Mouse (Mus musculus) hindbrain, postnatal 0 days (tissue): ENCODE data around the gene Ptger1. TPM values are rescaled to one million over a fixed set of nuclear protein-coding genes. Genes with fewer than 3 reads are reported as not detected.
A peak's percentile ranks its signal among the peaks of the same experiment; 100 is the strongest.

Experiments
- ATAC-seq: fragments of 200-750 bp; cut with Nextera tagmentation; 2 replicates; pipeline ENCODE4 v1.8.0; 2017; ENCODE audit warnings: mild to moderate bottlenecking, moderate TSS enrichment, moderate library complexity
- DNase-seq: peaks from one replicate; pipeline ENCODE4 v3.0.0-alpha.2; 2015; ENCODE audit warnings: low spot score
- H3K27ac ChIP-seq: fragments of 300-500 bp; sonication (generic); 2 replicates; pipeline ENCODE4 v1.5.1; 2014; ENCODE audit warnings: mild to moderate bottlenecking
- H3K27me3 ChIP-seq: fragments of 300-500 bp; sonication (generic); 2 replicates; pipeline ENCODE4 v1.6.1; 2014; ENCODE audit warnings: low read length, mixed read lengths; ENCODE audit not compliant: insufficient read depth
- H3K36me3 ChIP-seq: fragments of 300-500 bp; sonication (generic); 2 replicates; pipeline ENCODE4 v1.6.1; 2014; ENCODE audit warnings: low read length, mixed read lengths; ENCODE audit not compliant: insufficient read depth
- H3K4me1 ChIP-seq: fragments of 300-500 bp; sonication (generic); 2 replicates; pipeline ENCODE4 v1.6.1; 2014; ENCODE audit warnings: antibody characterized with exemption, low read length, mixed read lengths; ENCODE audit not compliant: insufficient read depth
- H3K4me2 ChIP-seq: fragments of 300-500 bp; sonication (generic); 2 replicates; pipeline ENCODE4 v1.6.1; 2014; ENCODE audit warnings: low read depth, mild to moderate bottlenecking, low read length, moderate library complexity, mixed read lengths
- H3K4me3 ChIP-seq: fragments of 300-500 bp; sonication (generic); 2 replicates; pipeline ENCODE4 v1.5.1; 2014; ENCODE audit warnings: low read length
- H3K9ac ChIP-seq: fragments of 300-500 bp; sonication (generic); replicated peaks from 2 replicates; pipeline ENCODE4 v1.6.1; 2014; ENCODE audit warnings: mild to moderate bottlenecking, low read length, moderate library complexity, mixed read lengths
- H3K9me3 ChIP-seq: fragments of 300-500 bp; sonication (generic); 2 replicates; pipeline ENCODE4 v1.6.1; 2016; ENCODE audit warnings: low read length, mixed read lengths
- CTCF ChIP-seq: IDR thresholded peaks from 2 replicates; pipeline ENCODE4 v1.5.1; 2016; ENCODE audit warnings: antibody characterized with exemption, control low read depth, low read depth
- WGBS: fragments of 180-500 bp; shearing (Covaris S2); extraction: QIAGEN DNeasy Blood & Tissue Kit; methylation state at CpG from one replicate; pipeline ENCODE4 v1.1.7; 2014; 5-methylcytosine and 5-hydroxymethylcytosine counted together
- polyA plus RNA-seq: library from polyadenylated mRNA; unstranded; fragments of >200 nt; fragmentation: Nextera tagmentation; extraction: Ambion mirVana; gene quantifications from 2 replicates; pipeline ENCODE4 v1.2.1, GENCODE M21; 2015
- total RNA-seq: library from RNA; depleted of rRNA; stranded (reverse); fragments of >200 nt; gene quantifications from 2 replicates; pipeline ENCODE4 v1.2.3, GENCODE M21; 2014

Gene Ptger1
- total and polyA plus RNA-seq, 2 experiments from 2014 or later, result 0.40 to 2.6 TPM

GRCm38 (mm10) chr8:83656043-83656442 lies 10.4 kb upstream of the Ptger1 start:
- Histone ChIP-seq H3K4me3 (no peak overlapping the region), H3K4me2 (no peak overlapping the region), H3K27ac (no peak overlapping the region), H3K36me3 (no peaks in the 10 kb centered on the region), H3K9ac (no peak overlapping the region), H3K9me3 (no peaks in the 10 kb centered on the region), H3K4me1 (peaks cover 19% of the 10 kb centered on the region), H3K27me3 (no peaks in the 10 kb centered on the region)
- ATAC-seq (no peak), DNase-seq (no peak)
- no peak for TF ChIP-seq CTCF
- WGBS, result 87% methylated on average over 9 of the region's 9 CpGs

GRCm38 (mm10) chr8:83656484-83657246 lies 9.8 kb upstream of the Ptger1 start:
- 85% methylated on average over 13 of the region's 13 CpGs for WGBS
- no peak overlapping the region for H3K9ac ChIP-seq
- ATAC-seq (no peak), DNase-seq (no peak)
- no peaks in the 10 kb centered on the region for H3K9me3 ChIP-seq
- H3K4me3 ChIP-seq, result no peak overlapping the region
- H3K27me3 ChIP-seq, result no peaks in the 10 kb centered on the region
- H3K36me3 ChIP-seq, result no peaks in the 10 kb centered on the region
- peaks cover 22% of the 10 kb centered on the region for H3K4me1 ChIP-seq
- no peak overlapping the region for H3K27ac ChIP-seq
- H3K4me2 ChIP-seq, result no peak overlapping the region
- TF ChIP-seq CTCF, result peak; percentile 32

GRCm38 (mm10) chr8:83660545-83660944 lies 5.9 kb upstream of the Ptger1 start:
- H3K27ac ChIP-seq, result peak overlapping the region; percentile 15; the same call in 1 of the 2 replicates
- no peak overlapping the region for H3K4me3 ChIP-seq
- WGBS, result 3% methylated on average over 8 of the region's 8 CpGs
- 0 out of 2 replicates have a peak, but pooled peaks have one; percentile 13 for ATAC-seq
- no peaks in the 10 kb centered on the region for H3K36me3 ChIP-seq
- no peak for DNase-seq
- H3K4me2 ChIP-seq, result peak overlapping the region; percentile 19; the same call in 1 of the 2 replicates
- no peak for TF ChIP-seq CTCF
- no peaks in the 10 kb centered on the region for H3K9me3 ChIP-seq
- H3K27me3 ChIP-seq, result no peaks in the 10 kb centered on the region
- peaks cover 16% of the 10 kb centered on the region for H3K4me1 ChIP-seq
- H3K9ac ChIP-seq, result no peak overlapping the region; the same call in 1 of the 2 replicates

- H3K4me3 ChIP-seq, result no peak overlapping the region
- peak overlapping the region; percentile 15; the same call in 1 of the 2 replicates for H3K27ac ChIP-seq
- ATAC-seq (no peak), DNase-seq (no peak)
- H3K9ac ChIP-seq, result no peak overlapping the region; the same call in 1 of the 2 replicates
- H3K4me2 ChIP-seq, result peak overlapping the region; percentile 19; the same call in 1 of the 2 replicates
- peaks cover 16% of the 10 kb centered on the region for H3K4me1 ChIP-seq
- no peak for TF ChIP-seq CTCF
- H3K27me3 ChIP-seq, result no peaks in the 10 kb centered on the region
- WGBS, result 29% methylated on average over 22 of the region's 22 CpGs
- no peaks in the 10 kb centered on the region for H3K9me3 ChIP-seq
- H3K36me3 ChIP-seq, result no peaks in the 10 kb centered on the region
Observed at GRCm38 (mm10) chr8:83660995-83661680, 5.3 kb upstream of the Ptger1 start.

GRCm38 (mm10) chr8:83662421-83662826 lies 4.1 kb upstream of the Ptger1 start:
- Histone ChIP-seq H3K9me3 (no peaks in the 10 kb centered on the region), H3K4me1 (peaks cover 22% of the 10 kb centered on the region), H3K4me2 (no peak overlapping the region), H3K27ac (peak overlapping the region; percentile 54), H3K27me3 (no peaks in the 10 kb centered on the region), H3K36me3 (no peaks in the 10 kb centered on the region), H3K9ac (no peak overlapping the region), H3K4me3 (no peak overlapping the region)
- TF ChIP-seq CTCF, result peak; percentile 95
- ATAC-seq, result peak; percentile 57
- 13% methylated on average over 4 of the region's 4 CpGs for WGBS
- peak; percentile 93 for DNase-seq

GRCm38 (mm10) chr8:83664096-83664495 lies 2.4 kb upstream of the Ptger1 start:
- H3K36me3 ChIP-seq, result no peaks in the 10 kb centered on the region
- no peak overlapping the region for H3K9ac ChIP-seq
- DNase-seq, result no peak
- H3K27me3 ChIP-seq, result no peaks in the 10 kb centered on the region
- ATAC-seq, result no peak
- no peaks in the 10 kb centered on the region for H3K9me3 ChIP-seq
- H3K4me3 ChIP-seq, result no peak overlapping the region
- 81% methylated on average over 13 of the region's 13 CpGs for WGBS
- no peak for TF ChIP-seq CTCF
- no peak overlapping the region for H3K27ac ChIP-seq
- peaks cover 27% of the 10 kb centered on the region for H3K4me1 ChIP-seq
- H3K4me2 ChIP-seq, result no peak overlapping the region
